Mouse (Mus musculus): ENCODE measurements around the gene Glrp1.

- no peak for TF ChIP-seq ZNF384 (IDR thresholded peaks at IDR 0.05; ENCODE audit: low read depth, low read length)
- no peak for TF ChIP-seq CHD2 (IDR thresholded peaks at IDR 0.05; ENCODE audit: low read depth, low read length)
Observed at GRCm38 (mm10) chr1:88543608-88544007, 33.7 kb upstream of the Glrp1 start.
